Mouse (Mus musculus) telencephalon, adult 2 months (tissue): Measurements from ENCODE around the gene 2310022B05Rik.

Experiments
- DNase-seq: peaks from one replicate; pipeline ENCODE4 v3.0.0-alpha.2; 2011; ENCODE audit warnings: low read depth, low spot score

2310022B05Rik gene

GRCm38 (mm10) chr8:124663112-124663873 lies at the start of gene 2310022B05Rik:
Gene 2310022B05Rik (minus strand): TSS chr8:124663369.
- peak; percentile 61 for DNase-seq

GRCm38 (mm10) chr8:124705823-124706222 lies 42.7 kb upstream of the 2310022B05Rik start:
- DNase-seq = no peak

GRCm38 (mm10) chr8:124704376-124704775 lies 41.2 kb upstream of the 2310022B05Rik start:
- no peak for DNase-seq

- no peak for DNase-seq
Observed at GRCm38 (mm10) chr8:124703526-124703925, 40.4 kb upstream of the 2310022B05Rik start.

GRCm38 (mm10) chr8:124702183-124702582 lies 39.0 kb upstream of the 2310022B05Rik start:
- DNase-seq = peak; percentile 64

GRCm38 (mm10) chr8:124701023-124701422 lies 37.9 kb upstream of the 2310022B05Rik start:
- no peak for DNase-seq

GRCm38 (mm10) chr8:124700271-124700670 lies 37.1 kb upstream of the 2310022B05Rik start:
- no peak for DNase-seq

- DNase-seq = no peak
Observed at GRCm38 (mm10) chr8:124695424-124696100, 32.4 kb upstream of the 2310022B05Rik start.

- DNase-seq = no peak
Observed at GRCm38 (mm10) chr8:124691706-124692105, 28.5 kb upstream of the 2310022B05Rik start.

- DNase-seq = no peak
Observed at GRCm38 (mm10) chr8:124688899-124689298, 25.7 kb upstream of the 2310022B05Rik start.

- DNase-seq = no peak
Observed at GRCm38 (mm10) chr8:124682218-124682617, 19.0 kb upstream of the 2310022B05Rik start.

- DNase-seq = no peak
Observed at GRCm38 (mm10) chr8:124681792-124682157, 18.6 kb upstream of the 2310022B05Rik start.

GRCm38 (mm10) chr8:124681077-124681791 lies 18.1 kb upstream of the 2310022B05Rik start:
- DNase-seq = no peak

GRCm38 (mm10) chr8:124678246-124678645 lies 15.1 kb upstream of the 2310022B05Rik start:
- DNase-seq = no peak

GRCm38 (mm10) chr8:124677486-124677885 lies 14.3 kb upstream of the 2310022B05Rik start:
- peak; percentile 90 for DNase-seq

- DNase-seq = no peak
Observed at GRCm38 (mm10) chr8:124677078-124677477, 13.9 kb upstream of the 2310022B05Rik start.

GRCm38 (mm10) chr8:124676661-124677060 lies 13.5 kb upstream of the 2310022B05Rik start:
- no peak for DNase-seq

GRCm38 (mm10) chr8:124672345-124672744 lies 9.2 kb upstream of the 2310022B05Rik start:
- no peak for DNase-seq

GRCm38 (mm10) chr8:124668798-124669197 lies 5.6 kb upstream of the 2310022B05Rik start:
- DNase-seq = no peak

GRCm38 (mm10) chr8:124664414-124664813 lies 1.2 kb upstream of the 2310022B05Rik start:
- DNase-seq = no peak

- DNase-seq = no peak
Observed at GRCm38 (mm10) chr8:124663874-124664230, 683 bp upstream of the 2310022B05Rik start.

- DNase-seq = no peak
Observed at GRCm38 (mm10) chr8:124662446-124663111, 590 bp downstream of the 2310022B05Rik start.
